Mouse (Mus musculus) liver, embryonic 11.5 days (tissue): ENCODE data around the gene Klf2. TPM values are rescaled to one million over a fixed set of nuclear protein-coding genes. Genes with fewer than 3 reads are reported as not detected.

Experiments
- ATAC-seq: fragments of 200-750 bp; cut with Nextera tagmentation; replicated peaks from 2 replicates; pipeline ENCODE4 v1.8.0; 2017; ENCODE audit warnings: moderate number of reproducible peaks, mild to moderate bottlenecking, moderate TSS enrichment, moderate library complexity; ENCODE audit not compliant: low FRiP score
- DNase-seq: peaks from one replicate; pipeline ENCODE4 v3.0.0-alpha.2; 2017; ENCODE audit warnings: low spot score
- H3K27ac ChIP-seq: fragments of 300-500 bp; sonication (generic); 2 replicates; pipeline ENCODE4 v1.5.1; 2014; ENCODE audit warnings: mild to moderate bottlenecking, low read depth, low read length, control low read depth
- H3K27me3 ChIP-seq: fragments of 300-500 bp; sonication (generic); replicated peaks from 2 replicates; pipeline ENCODE4 v1.6.1; 2014; ENCODE audit warnings: low read length, mixed read lengths; ENCODE audit not compliant: control insufficient read depth, insufficient read depth
- H3K36me3 ChIP-seq: fragments of 300-500 bp; sonication (generic); 2 replicates; pipeline ENCODE4 v1.6.1; 2014; ENCODE audit warnings: mild to moderate bottlenecking, low read length, moderate library complexity, mixed read lengths; ENCODE audit not compliant: control insufficient read depth, insufficient read depth
- H3K4me1 ChIP-seq: fragments of 300-500 bp; sonication (generic); replicated peaks from 2 replicates; pipeline ENCODE4 v1.6.1; 2014; ENCODE audit warnings: low read length, mixed read lengths; ENCODE audit not compliant: control insufficient read depth, insufficient read depth
- H3K4me2 ChIP-seq: fragments of 300-500 bp; sonication (generic); 2 replicates; pipeline ENCODE4 v1.6.1; 2014; ENCODE audit warnings: mild to moderate bottlenecking, control low read depth, moderate library complexity
- H3K4me3 ChIP-seq: fragments of 300-500 bp; sonication (generic); 2 replicates; pipeline ENCODE4 v1.5.1; 2014; ENCODE audit warnings: low read depth, low read length, control low read depth
- H3K9ac ChIP-seq: fragments of 300-500 bp; sonication (generic); 2 replicates; pipeline ENCODE4 v1.6.1; 2014; ENCODE audit warnings: low read depth, low read length, control low read depth
- H3K9me3 ChIP-seq: fragments of 300-500 bp; sonication (generic); 2 replicates; pipeline ENCODE4 v1.6.1; 2016; ENCODE audit warnings: low read length, inconsistent platforms, mixed read lengths; ENCODE audit not compliant: control insufficient read depth
- WGBS: fragments of 180-500 bp; shearing (Covaris S2); extraction: QIAGEN DNeasy Blood & Tissue Kit; methylation state at CpG from one replicate; pipeline ENCODE4 v1.1.7; 2014; 5-methylcytosine and 5-hydroxymethylcytosine counted together
- polyA plus RNA-seq: library from polyadenylated mRNA; unstranded; fragments of >200 nt; fragmentation: Nextera tagmentation; extraction: Ambion mirVana; gene quantifications from 2 replicates; pipeline ENCODE4 v1.2.1, GENCODE M21; 2014

Gene Klf2
- polyA plus RNA-seq, 1 experiment from 2014 or later: 5.3 TPM

GRCm38 (mm10) chr8:72363457-72363856, 44.6 kb downstream of the Klf2 start:
- ATAC-seq (no peak), DNase-seq (no peak)
- H3K27me3 ChIP-seq: no peaks in the 10 kb centered on the region
- 85% methylated on average over 7 of the region's 7 CpGs for WGBS
- H3K9ac ChIP-seq: no peak overlapping the region
- H3K4me1 ChIP-seq: no peaks in the 10 kb centered on the region
- H3K27ac ChIP-seq: no peak overlapping the region
- H3K4me2 ChIP-seq: no peak overlapping the region
- H3K4me3 ChIP-seq: no peak overlapping the region
- H3K9me3 ChIP-seq: no peaks in the 10 kb centered on the region
- H3K36me3 ChIP-seq: peaks cover 9% of the 10 kb centered on the region

GRCm38 (mm10) chr8:72365016-72365415, 46.2 kb downstream of the Klf2 start:
- Histone ChIP-seq H3K27ac (no peak overlapping the region), H3K9me3 (no peaks in the 10 kb centered on the region), H3K36me3 (peaks cover 14% of the 10 kb centered on the region), H3K27me3 (no peaks in the 10 kb centered on the region), H3K4me3 (no peak overlapping the region), H3K9ac (no peak overlapping the region), H3K4me2 (no peak overlapping the region), H3K4me1 (no peaks in the 10 kb centered on the region)
- 90% methylated on average over 2 of the region's 2 CpGs for WGBS
- DNase-seq (no peak), ATAC-seq (no peak)

- Histone ChIP-seq H3K4me1 (no peaks in the 10 kb centered on the region), H3K9ac (no peak overlapping the region), H3K27ac (no peak overlapping the region), H3K4me2 (no peak overlapping the region), H3K27me3 (no peaks in the 10 kb centered on the region), H3K36me3 (peaks cover 16% of the 10 kb centered on the region), H3K9me3 (no peaks in the 10 kb centered on the region), H3K4me3 (no peak overlapping the region)
- WGBS: 27% methylated on average over 3 of the region's 3 CpGs
- DNase-seq (peak; percentile 60), ATAC-seq (0 out of 2 replicates have a peak, but pooled peaks have one; percentile 46)
Measured at GRCm38 (mm10) chr8:72365826-72366225, 47.0 kb downstream of the Klf2 start.

GRCm38 (mm10) chr8:72366435-72366834, 47.6 kb downstream of the Klf2 start:
- H3K4me1 ChIP-seq: no peaks in the 10 kb centered on the region
- H3K27me3 ChIP-seq: no peaks in the 10 kb centered on the region
- 96% methylated on average over 2 of the region's 2 CpGs for WGBS
- ATAC-seq (no peak), DNase-seq (no peak)
- no peak overlapping the region for H3K27ac ChIP-seq
- H3K36me3 ChIP-seq: peaks cover 20% of the 10 kb centered on the region
- no peak overlapping the region for H3K4me3 ChIP-seq
- no peak overlapping the region for H3K4me2 ChIP-seq
- no peaks in the 10 kb centered on the region for H3K9me3 ChIP-seq
- no peak overlapping the region for H3K9ac ChIP-seq

Other genes with a start within 250 kb of the Klf2 start
- 0.04 TPM in 1 of 2 replicates, not detected in the other for gene Olfr373, start 235.9 kb upstream of the Klf2 start, polyA plus RNA-seq
- not detected in 2 replicates for gene Olfr374, start 212.0 kb upstream of the Klf2 start, polyA plus RNA-seq
- 277 and 281 TPM in 2 replicates for gene Tpm4, start 184.1 kb upstream of the Klf2 start, polyA plus RNA-seq
- gene Rab8a, start 157.8 kb upstream of the Klf2 start, polyA plus RNA-seq: 90.5 and 92.5 TPM in 2 replicates
- gene Hsh2d, start 129.4 kb upstream of the Klf2 start, polyA plus RNA-seq: 0.18 and 0.29 TPM in 2 replicates
- not detected in 2 replicates for gene Cib3, start 106.2 kb upstream of the Klf2 start, polyA plus RNA-seq
- gene Gm11034, start 105.4 kb upstream of the Klf2 start, polyA plus RNA-seq: not detected in 2 replicates
- gene Fam32a, start 99.3 kb upstream of the Klf2 start, polyA plus RNA-seq: 59.7 and 64.2 TPM in 2 replicates
- 111 and 119 TPM in 2 replicates for gene Ap1m1, start 79.0 kb upstream of the Klf2 start, polyA plus RNA-seq
- gene Gm10282, start 13.8 kb upstream of the Klf2 start, polyA plus RNA-seq: 20.8 TPM in 2 replicates
- 45.8 and 47.4 TPM in 2 replicates for gene Eps15l1, start 102.4 kb downstream of the Klf2 start, polyA plus RNA-seq
- gene Calr3, start 124.8 kb downstream of the Klf2 start, polyA plus RNA-seq: 2.2 TPM in 2 replicates
- 11.6 and 14.0 TPM in 2 replicates for gene 1700030K09Rik, start 124.8 kb downstream of the Klf2 start, polyA plus RNA-seq
- gene Cherp, start 156.2 kb downstream of the Klf2 start, polyA plus RNA-seq: 90.1 and 92.8 TPM in 2 replicates
- gene Slc35e1, start 173.6 kb downstream of the Klf2 start, polyA plus RNA-seq: 16.8 and 18.1 TPM in 2 replicates
- gene Med26, start 229.2 kb downstream of the Klf2 start, polyA plus RNA-seq: 16.4 and 17.7 TPM in 2 replicates